Mouse (Mus musculus): Measurements from ENCODE around the gene Uckl1. TPM values are rescaled to one million over a fixed set of nuclear protein-coding genes. Genes with fewer than 3 reads are reported as not detected.

Uckl1 gene
- polyA plus RNA-seq, 1 experiment from 2014 or later: 54.6 TPM

- H3K4me1 ChIP-seq: peaks cover 16% of the 10 kb centered on the region
These were observed 5.7 kb downstream of the Uckl1 start for GRCm38 (mm10) chr2:181578790-181579618.

GRCm38 (mm10) chr2:181577981-181578581, 6.6 kb downstream of the Uckl1 start:
- no peak overlapping the region for H3K9ac ChIP-seq
- 84% methylated on average over 7 of the region's 7 CpGs for WGBS
- ATAC-seq: no peak

More at GRCm38 (mm10) chr2:181578790-181579618, 5.7 kb downstream of the Uckl1 start:
- WGBS: 73% methylated on average over 5 of the region's 5 CpGs
- no peak for ATAC-seq
- H3K9me3 ChIP-seq (replicated peaks): no peaks in the 10 kb centered on the region
- no peak overlapping the region for H3K9ac ChIP-seq
- peaks cover 16% of the 10 kb centered on the region for H3K36me3 ChIP-seq (ENCODE audit: poor library complexity, severe bottlenecking)
- no peak overlapping the region for H3K27ac ChIP-seq
- no peaks in the 10 kb centered on the region for H3K27me3 ChIP-seq
- no peak overlapping the region for H3K4me2 ChIP-seq
- H3K4me3 ChIP-seq: no peak overlapping the region

GRCm38 (mm10) chr2:181577126-181577525, 7.6 kb downstream of the Uckl1 start:
- Histone ChIP-seq H3K27ac (no peak overlapping the region), H3K36me3 (ENCODE audit: poor library complexity, severe bottlenecking) (peaks cover 26% of the 10 kb centered on the region; the same call in 1 of the 2 replicates), H3K9ac (no peak overlapping the region), H3K4me2 (no peak overlapping the region), H3K9me3 (replicated peaks) (no peaks in the 10 kb centered on the region), H3K27me3 (no peaks in the 10 kb centered on the region), H3K4me3 (no peak overlapping the region), H3K4me1 (peaks cover 13% of the 10 kb centered on the region)
- ATAC-seq: no peak
- 78% methylated on average over 2 of the region's 2 CpGs for WGBS

More at GRCm38 (mm10) chr2:181577981-181578581, 6.6 kb downstream of the Uckl1 start:
- H3K4me3 ChIP-seq: no peak overlapping the region
- no peaks in the 10 kb centered on the region for H3K9me3 ChIP-seq (replicated peaks)
- H3K4me1 ChIP-seq: peaks cover 16% of the 10 kb centered on the region
- H3K27ac ChIP-seq: no peak overlapping the region
- no peak overlapping the region for H3K4me2 ChIP-seq
- H3K36me3 ChIP-seq (ENCODE audit: poor library complexity, severe bottlenecking): peaks cover 17% of the 10 kb centered on the region; the same call in 1 of the 2 replicates
- H3K27me3 ChIP-seq: no peaks in the 10 kb centered on the region

- Histone ChIP-seq H3K4me3 (no peak overlapping the region), H3K36me3 (ENCODE audit: poor library complexity, severe bottlenecking) (peaks cover 26% of the 10 kb centered on the region; the same call in 1 of the 2 replicates), H3K4me1 (peaks cover 11% of the 10 kb centered on the region), H3K27ac (no peak overlapping the region), H3K27me3 (no peaks in the 10 kb centered on the region), H3K9ac (no peak overlapping the region), H3K4me2 (no peak overlapping the region), H3K9me3 (replicated peaks) (no peaks in the 10 kb centered on the region)
- WGBS: 91% methylated on average over 2 of the region's 2 CpGs
- no peak for ATAC-seq
These were observed 8.1 kb downstream of the Uckl1 start for GRCm38 (mm10) chr2:181576613-181577012.

- 93% methylated on average over 7 of the region's 7 CpGs for WGBS
- H3K9ac ChIP-seq: no peak overlapping the region
- no peaks in the 10 kb centered on the region for H3K9me3 ChIP-seq (replicated peaks)
- ATAC-seq: no peak; the same call in 1 of the 2 replicates
- H3K27me3 ChIP-seq: no peaks in the 10 kb centered on the region
- H3K4me1 ChIP-seq: peaks cover 1% of the 10 kb centered on the region; the same call in 1 of the 2 replicates
- H3K4me3 ChIP-seq: no peak overlapping the region
- peaks cover 26% of the 10 kb centered on the region; the same call in 1 of the 2 replicates for H3K36me3 ChIP-seq (ENCODE audit: poor library complexity, severe bottlenecking)
- H3K4me2 ChIP-seq: no peak overlapping the region
- no peak overlapping the region for H3K27ac ChIP-seq
These were observed 9.7 kb downstream of the Uckl1 start for GRCm38 (mm10) chr2:181574921-181575545.

GRCm38 (mm10) chr2:181573961-181574360, 10.7 kb downstream of the Uckl1 start:
- no peak overlapping the region for H3K27ac ChIP-seq
- no peak overlapping the region for H3K9ac ChIP-seq
- ATAC-seq: no peak
- no peak overlapping the region for H3K4me2 ChIP-seq
- H3K36me3 ChIP-seq (ENCODE audit: poor library complexity, severe bottlenecking): peaks cover 26% of the 10 kb centered on the region; the same call in 1 of the 2 replicates
- 95% methylated on average over 9 of the region's 9 CpGs for WGBS
- no peaks in the 10 kb centered on the region for H3K9me3 ChIP-seq (replicated peaks)
- no peaks in the 10 kb centered on the region for H3K4me1 ChIP-seq
- H3K4me3 ChIP-seq: no peak overlapping the region
- H3K27me3 ChIP-seq: no peaks in the 10 kb centered on the region

GRCm38 (mm10) chr2:181572921-181573920, 11.5 kb downstream of the Uckl1 start:
- peaks cover 26% of the 10 kb centered on the region; the same call in 1 of the 2 replicates for H3K36me3 ChIP-seq (ENCODE audit: poor library complexity, severe bottlenecking)
- ATAC-seq: no peak
- 90% methylated on average over 15 of the region's 15 CpGs for WGBS
- H3K4me3 ChIP-seq: no peak overlapping the region
- no peaks in the 10 kb centered on the region for H3K4me1 ChIP-seq
- H3K4me2 ChIP-seq: no peak overlapping the region
- H3K9ac ChIP-seq: no peak overlapping the region
- no peak overlapping the region for H3K27ac ChIP-seq
- no peaks in the 10 kb centered on the region for H3K9me3 ChIP-seq (replicated peaks)
- H3K27me3 ChIP-seq: no peaks in the 10 kb centered on the region

GRCm38 (mm10) chr2:181571941-181572670, 12.6 kb downstream of the Uckl1 start:
- H3K36me3 ChIP-seq (ENCODE audit: poor library complexity, severe bottlenecking): peaks cover 26% of the 10 kb centered on the region; the same call in 1 of the 2 replicates
- no peaks in the 10 kb centered on the region for H3K4me1 ChIP-seq
- WGBS: 90% methylated on average over 11 of the region's 11 CpGs
- ATAC-seq: no peak
- no peak overlapping the region for H3K27ac ChIP-seq
- H3K9ac ChIP-seq: no peak overlapping the region
- no peaks in the 10 kb centered on the region for H3K9me3 ChIP-seq (replicated peaks)
- H3K4me3 ChIP-seq: no peak overlapping the region
- no peak overlapping the region for H3K4me2 ChIP-seq
- H3K27me3 ChIP-seq: no peaks in the 10 kb centered on the region

- no peaks in the 10 kb centered on the region for H3K9me3 ChIP-seq (replicated peaks)
- no peak overlapping the region for H3K4me3 ChIP-seq
- H3K4me2 ChIP-seq: no peak overlapping the region
- 67% methylated on average over 6 of the region's 6 CpGs for WGBS
- no peak overlapping the region for H3K9ac ChIP-seq
- H3K4me1 ChIP-seq: no peaks in the 10 kb centered on the region
- H3K27ac ChIP-seq: no peak overlapping the region
- ATAC-seq: no peak
- H3K27me3 ChIP-seq: no peaks in the 10 kb centered on the region
- H3K36me3 ChIP-seq (ENCODE audit: poor library complexity, severe bottlenecking): peaks cover 26% of the 10 kb centered on the region; the same call in 1 of the 2 replicates
These were observed 13.6 kb downstream of the Uckl1 start for GRCm38 (mm10) chr2:181570921-181571595.

- no peaks in the 10 kb centered on the region for H3K9me3 ChIP-seq (replicated peaks)
- no peak overlapping the region for H3K9ac ChIP-seq
- H3K4me3 ChIP-seq: no peak overlapping the region
- H3K27ac ChIP-seq: no peak overlapping the region
- peaks cover 26% of the 10 kb centered on the region; the same call in 1 of the 2 replicates for H3K36me3 ChIP-seq (ENCODE audit: poor library complexity, severe bottlenecking)
- no peaks in the 10 kb centered on the region for H3K27me3 ChIP-seq
- ATAC-seq: no peak
- 88% methylated on average over 8 of the region's 8 CpGs for WGBS
- no peaks in the 10 kb centered on the region for H3K4me1 ChIP-seq
- no peak overlapping the region for H3K4me2 ChIP-seq
These were observed 14.3 kb downstream of the Uckl1 start for GRCm38 (mm10) chr2:181570375-181570774.

Data from forebrain, embryonic 13.5 days (tissue).